Mouse (Mus musculus): ENCODE results near the gene Ubxn11. TPM values are rescaled to one million over a fixed set of nuclear protein-coding genes. Genes with fewer than 3 reads are reported as not detected.

The Ubxn11 gene
- polyA plus RNA-seq, 1 experiment from 2014 or later, result 1.3 TPM

- Histone ChIP-seq H3K9ac (ENCODE audit: low read depth, low read length) (no peak overlapping the region), H3K36me3 (ENCODE audit: control insufficient read depth, insufficient read depth) (no peaks in the 10 kb centered on the region), H3K9me3 (replicated peaks; ENCODE audit: control insufficient read depth, low read length) (no peaks in the 10 kb centered on the region), H3K4me1 (ENCODE audit: control insufficient read depth, low read depth, low read length) (peaks cover 17% of the 10 kb centered on the region), H3K4me2 (ENCODE audit: low read depth, low read length) (no peak overlapping the region), H3K4me3 (ENCODE audit: low read depth, low read length) (no peak overlapping the region), H3K27me3 (ENCODE audit: control insufficient read depth, insufficient read depth, low read depth, low read length) (no peaks in the 10 kb centered on the region), H3K27ac (ENCODE audit: low read length) (no peak overlapping the region)
- WGBS (ENCODE audit: insufficient replicate concordance), result 58% methylated on average over 6 of the region's 6 CpGs
- no peak for ATAC-seq (ENCODE audit: low read depth)
Measured at GRCm38 (mm10) chr4:134112403-134112802, 10.0 kb downstream of the Ubxn11 start.

DNA sequence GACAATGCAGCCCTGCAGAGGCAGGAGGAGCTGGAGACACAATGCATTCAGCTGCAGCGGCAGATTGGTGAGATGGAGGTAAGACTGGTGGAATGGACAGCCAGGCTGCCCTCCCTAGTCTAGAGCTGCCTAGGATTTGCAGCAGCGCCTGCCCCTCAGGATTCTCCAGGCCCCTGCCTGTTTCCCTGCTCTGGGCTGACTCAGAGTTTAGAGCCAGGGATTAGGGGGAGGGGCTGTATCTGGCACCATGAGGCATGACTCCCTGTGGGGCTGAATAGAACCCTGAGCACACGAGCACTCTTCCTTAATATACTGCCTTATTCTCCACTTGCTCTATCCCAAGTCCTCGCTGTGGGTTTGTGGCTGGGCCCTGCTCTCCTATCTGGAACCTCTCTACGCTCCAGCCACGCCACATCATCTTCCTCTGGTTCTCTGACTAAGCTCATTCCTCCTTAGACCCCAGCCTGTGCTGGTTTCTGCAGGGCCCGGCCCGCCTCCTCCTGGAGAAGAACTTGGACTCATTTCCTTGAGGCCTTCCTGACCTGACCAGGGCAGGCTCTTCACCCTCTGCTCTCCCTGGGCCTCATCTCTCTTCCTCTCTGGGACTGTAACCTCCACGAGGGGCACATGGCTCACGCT lies 11.1 kb downstream of the Ubxn11 start:
- Histone ChIP-seq H3K36me3 (ENCODE audit: control insufficient read depth, insufficient read depth) (no peaks in the 10 kb centered on the region), H3K4me2 (ENCODE audit: low read depth, low read length) (no peak overlapping the region), H3K9me3 (replicated peaks; ENCODE audit: control insufficient read depth, low read length) (no peaks in the 10 kb centered on the region), H3K9ac (ENCODE audit: low read depth, low read length) (no peak overlapping the region), H3K4me3 (ENCODE audit: low read depth, low read length) (no peak overlapping the region), H3K27ac (ENCODE audit: low read length) (no peak overlapping the region), H3K4me1 (ENCODE audit: control insufficient read depth, low read depth, low read length) (peaks cover 17% of the 10 kb centered on the region), H3K27me3 (ENCODE audit: control insufficient read depth, insufficient read depth, low read depth, low read length) (no peaks in the 10 kb centered on the region)
- 46% methylated on average over 10 of the region's 10 CpGs for WGBS (ENCODE audit: insufficient replicate concordance)
- no peak for ATAC-seq (ENCODE audit: low read depth)

GRCm38 (mm10) chr4:134114038-134114437 lies 11.7 kb downstream of the Ubxn11 start:
- no peak overlapping the region for H3K9ac ChIP-seq (ENCODE audit: low read depth, low read length)
- H3K27ac ChIP-seq (ENCODE audit: low read length), result no peak overlapping the region
- H3K36me3 ChIP-seq (ENCODE audit: control insufficient read depth, insufficient read depth), result no peaks in the 10 kb centered on the region
- H3K4me2 ChIP-seq (ENCODE audit: low read depth, low read length), result no peak overlapping the region
- H3K4me1 ChIP-seq (ENCODE audit: control insufficient read depth, low read depth, low read length), result peaks cover 17% of the 10 kb centered on the region
- ATAC-seq (ENCODE audit: low read depth), result no peak
- no peak overlapping the region for H3K4me3 ChIP-seq (ENCODE audit: low read depth, low read length)
- WGBS (ENCODE audit: insufficient replicate concordance), result 85% methylated on average over 4 of the region's 4 CpGs
- no peaks in the 10 kb centered on the region for H3K27me3 ChIP-seq (ENCODE audit: control insufficient read depth, insufficient read depth, low read depth, low read length)
- no peaks in the 10 kb centered on the region for H3K9me3 ChIP-seq (replicated peaks; ENCODE audit: control insufficient read depth, low read length)

DNA sequence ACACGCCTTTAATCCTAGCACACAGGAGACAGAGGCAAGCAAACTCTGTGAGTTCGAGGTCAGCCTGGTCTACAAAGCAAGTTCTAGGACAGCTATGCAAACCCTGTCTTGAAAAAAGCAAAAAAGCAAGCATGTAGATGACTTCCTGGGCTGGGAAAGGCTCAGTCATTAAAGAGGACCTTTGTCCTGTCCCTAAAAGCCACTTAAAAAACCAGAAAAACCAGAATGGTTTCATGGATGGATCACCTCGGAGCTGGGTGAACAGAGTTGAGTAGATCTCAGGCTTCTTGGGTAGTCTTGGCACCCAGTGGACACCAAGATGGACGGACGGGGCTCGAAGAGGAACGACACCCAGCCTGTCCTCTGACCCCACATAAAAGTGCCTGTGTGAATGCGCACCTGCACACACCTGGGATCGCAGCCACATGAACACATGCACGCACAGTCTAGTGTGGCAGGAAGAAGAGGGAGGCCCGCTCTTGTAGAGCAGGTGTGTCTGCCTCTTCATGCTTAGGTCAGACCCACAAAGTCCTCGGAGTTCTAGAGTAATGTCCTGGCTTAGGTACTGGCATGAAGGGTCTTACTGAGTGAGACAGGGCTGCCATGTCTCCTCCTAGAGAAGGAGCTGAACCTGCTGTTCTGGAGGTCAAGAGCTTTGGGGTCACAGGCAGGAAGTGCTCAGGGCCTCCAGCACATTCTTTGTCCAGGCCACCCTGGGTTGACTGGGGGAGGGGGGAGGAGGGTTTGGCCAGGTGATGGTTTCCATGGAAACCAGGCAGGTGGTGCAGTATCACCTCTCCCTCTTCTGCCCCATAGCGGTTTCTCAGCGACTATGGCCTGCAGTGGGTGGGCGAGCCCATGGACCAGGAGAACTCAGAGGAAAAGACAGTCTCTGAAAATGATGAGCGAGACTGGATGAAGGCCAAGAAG lies 13.1 kb downstream of the Ubxn11 start:
- no peaks in the 10 kb centered on the region for H3K36me3 ChIP-seq (ENCODE audit: control insufficient read depth, insufficient read depth)
- no peak overlapping the region for H3K4me2 ChIP-seq (ENCODE audit: low read depth, low read length)
- 70% methylated on average over 16 of the region's 16 CpGs for WGBS (ENCODE audit: insufficient replicate concordance)
- no peaks in the 10 kb centered on the region for H3K9me3 ChIP-seq (replicated peaks; ENCODE audit: control insufficient read depth, low read length)
- ATAC-seq (ENCODE audit: low read depth), result no peak
- H3K27ac ChIP-seq (ENCODE audit: low read length), result no peak overlapping the region
- no peak overlapping the region for H3K4me3 ChIP-seq (ENCODE audit: low read depth, low read length)
- H3K27me3 ChIP-seq (ENCODE audit: control insufficient read depth, insufficient read depth, low read depth, low read length), result no peaks in the 10 kb centered on the region
- H3K9ac ChIP-seq (ENCODE audit: low read depth, low read length), result no peak overlapping the region
- H3K4me1 ChIP-seq (ENCODE audit: control insufficient read depth, low read depth, low read length), result peaks cover 12% of the 10 kb centered on the region

GRCm38 (mm10) chr4:134116501-134116900 lies 14.1 kb downstream of the Ubxn11 start:
- WGBS (ENCODE audit: insufficient replicate concordance), result 28% methylated on average over 2 of the region's 2 CpGs
- Histone ChIP-seq H3K4me3 (ENCODE audit: low read depth, low read length) (no peak overlapping the region), H3K27ac (ENCODE audit: low read length) (peak overlapping the region; percentile 43; the same call in 1 of the 2 replicates), H3K9me3 (replicated peaks; ENCODE audit: control insufficient read depth, low read length) (no peaks in the 10 kb centered on the region), H3K36me3 (ENCODE audit: control insufficient read depth, insufficient read depth) (no peaks in the 10 kb centered on the region), H3K27me3 (ENCODE audit: control insufficient read depth, insufficient read depth, low read depth, low read length) (no peaks in the 10 kb centered on the region), H3K4me2 (ENCODE audit: low read depth, low read length) (no peak overlapping the region), H3K9ac (ENCODE audit: low read depth, low read length) (no peak overlapping the region), H3K4me1 (ENCODE audit: control insufficient read depth, low read depth, low read length) (peaks cover 8% of the 10 kb centered on the region)
- no peak for ATAC-seq (ENCODE audit: low read depth)

DNA sequence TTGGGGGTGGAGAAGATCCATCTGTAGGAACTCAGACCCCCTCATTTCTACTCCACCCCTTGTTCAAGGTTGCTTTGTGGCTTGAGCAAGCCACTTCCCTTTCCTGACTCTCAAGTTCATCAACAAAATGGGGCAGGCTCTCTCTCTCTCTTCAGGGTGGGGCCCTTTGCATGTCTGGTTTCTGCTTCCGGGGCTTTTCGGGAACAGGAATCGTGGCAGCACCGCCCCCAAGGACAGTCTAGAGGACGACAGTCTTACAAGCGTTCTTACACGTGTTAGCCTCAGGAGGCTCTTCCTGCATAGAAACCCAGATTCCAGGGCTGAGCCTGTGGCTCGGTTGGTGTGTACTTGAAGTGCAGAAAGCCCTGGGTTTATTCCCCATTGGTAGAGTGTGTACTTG lies 14.6 kb downstream of the Ubxn11 start:
- peak; percentile 48 for ATAC-seq (ENCODE audit: low read depth)
- Histone ChIP-seq H3K36me3 (ENCODE audit: control insufficient read depth, insufficient read depth) (no peaks in the 10 kb centered on the region), H3K4me2 (ENCODE audit: low read depth, low read length) (no peak overlapping the region), H3K27me3 (ENCODE audit: control insufficient read depth, insufficient read depth, low read depth, low read length) (no peaks in the 10 kb centered on the region), H3K27ac (ENCODE audit: low read length) (peak overlapping the region; percentile 52; the same call in 1 of the 2 replicates), H3K4me1 (ENCODE audit: control insufficient read depth, low read depth, low read length) (peaks cover 4% of the 10 kb centered on the region), H3K4me3 (ENCODE audit: low read depth, low read length) (no peak overlapping the region), H3K9me3 (replicated peaks; ENCODE audit: control insufficient read depth, low read length) (no peaks in the 10 kb centered on the region), H3K9ac (ENCODE audit: low read depth, low read length) (no peak overlapping the region)
- WGBS (ENCODE audit: insufficient replicate concordance), result 18% methylated on average over 8 of the region's 8 CpGs

GRCm38 (mm10) chr4:134118126-134118800 lies 15.9 kb downstream of the Ubxn11 start:
- H3K4me2 ChIP-seq (ENCODE audit: low read depth, low read length), result no peak overlapping the region
- no peak overlapping the region for H3K9ac ChIP-seq (ENCODE audit: low read depth, low read length)
- 47% methylated on average over 14 of the region's 14 CpGs for WGBS (ENCODE audit: insufficient replicate concordance)
- no peaks in the 10 kb centered on the region; the same call in none of the 2 replicates for H3K4me1 ChIP-seq (ENCODE audit: control insufficient read depth, low read depth, low read length)
- peak overlapping the region; percentile 17; the same call in 1 of the 2 replicates for H3K27ac ChIP-seq (ENCODE audit: low read length)
- no peaks in the 10 kb centered on the region for H3K27me3 ChIP-seq (ENCODE audit: control insufficient read depth, insufficient read depth, low read depth, low read length)
- H3K36me3 ChIP-seq (ENCODE audit: control insufficient read depth, insufficient read depth), result no peaks in the 10 kb centered on the region
- no peak overlapping the region for H3K4me3 ChIP-seq (ENCODE audit: low read depth, low read length)
- ATAC-seq (ENCODE audit: low read depth), result no peak
- H3K9me3 ChIP-seq (replicated peaks; ENCODE audit: control insufficient read depth, low read length), result no peaks in the 10 kb centered on the region

DNA sequence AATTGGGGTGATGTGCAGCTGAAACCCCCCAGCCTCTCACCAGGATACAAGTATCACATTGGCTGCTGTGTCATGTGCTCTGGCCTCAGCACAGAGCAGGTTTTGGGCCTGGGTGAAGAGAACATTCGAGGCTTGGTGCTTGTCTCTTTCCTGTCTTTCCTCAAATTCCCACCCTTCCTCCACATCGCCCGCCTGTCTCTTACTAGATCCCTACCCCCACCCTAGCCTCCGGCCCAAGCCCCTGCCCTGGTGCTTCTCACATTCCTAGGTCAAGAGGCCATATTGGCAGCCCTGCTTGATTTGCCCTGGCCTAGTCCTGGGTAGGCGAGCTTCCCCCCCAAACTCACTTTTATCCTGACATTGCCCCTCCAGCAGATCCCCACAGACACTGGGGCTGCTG lies 16.7 kb downstream of the Ubxn11 start:
- ATAC-seq (ENCODE audit: low read depth), result no peak
- WGBS (ENCODE audit: insufficient replicate concordance), result 62% methylated on average over 5 of the region's 5 CpGs
- H3K4me1 ChIP-seq (ENCODE audit: control insufficient read depth, low read depth, low read length), result peaks cover under 1% of the 10 kb centered on the region
- peak overlapping the region; percentile 4; the same call in 1 of the 2 replicates for H3K27ac ChIP-seq (ENCODE audit: low read length)
- H3K9ac ChIP-seq (ENCODE audit: low read depth, low read length), result no peak overlapping the region
- H3K27me3 ChIP-seq (ENCODE audit: control insufficient read depth, insufficient read depth, low read depth, low read length), result no peaks in the 10 kb centered on the region
- H3K4me3 ChIP-seq (ENCODE audit: low read depth, low read length), result no peak overlapping the region
- no peaks in the 10 kb centered on the region for H3K9me3 ChIP-seq (replicated peaks; ENCODE audit: control insufficient read depth, low read length)
- no peak overlapping the region for H3K4me2 ChIP-seq (ENCODE audit: low read depth, low read length)
- no peaks in the 10 kb centered on the region for H3K36me3 ChIP-seq (ENCODE audit: control insufficient read depth, insufficient read depth)
